Mouse (Mus musculus) MEL (cell line): ENCODE measurements around the gene Lefty1. TPM values are rescaled to one million over a fixed set of nuclear protein-coding genes. Genes with fewer than 3 reads are reported as not detected.

Experiments used
- DNase-seq: peaks from one replicate; pipeline ENCODE4 v3.0.0; 2011; ENCODE audit warnings: low read depth, low spot score
- H3K27ac ChIP-seq: 2 replicates; pipeline ENCODE4 v1.5.1; 2012; ENCODE audit warnings: low read depth, mild to moderate bottlenecking, control low read depth, low read length, moderate library complexity; ENCODE audit not compliant: control insufficient read depth
- H3K27me3 ChIP-seq, 2 experiments: fragments of 150-350 bp in 1 of 2; sonication (generic) in 1 of 2; 2 replicates each; pipeline ENCODE4 v1.6.1; 2012; ENCODE audit warnings: low read length in 2 of 2, mild to moderate bottlenecking in 2 of 2, improper control_type of control experiment in 1 of 2, moderate library complexity in 1 of 2; ENCODE audit not compliant: insufficient read depth in 2 of 2, control insufficient read depth in 1 of 2
- H3K36me3 ChIP-seq, 2 experiments: 2 replicates each; pipeline ENCODE4 v1.6.1; 2012 to 2014; ENCODE audit warnings: low read length in 2 of 2, improper control_type of control experiment in 1 of 2, inconsistent platforms in 1 of 2, mild to moderate bottlenecking in 1 of 2; ENCODE audit not compliant: insufficient read depth in 2 of 2, control insufficient read depth in 1 of 2
- H3K4me1 ChIP-seq, 2 experiments: fragments of 150-350 bp in 1 of 2; sonication (generic) in 1 of 2; 2 replicates each; pipeline ENCODE4 v1.6.1; 2012; ENCODE audit warnings: low read length in 2 of 2, improper control_type of control experiment in 1 of 2, mild to moderate bottlenecking in 1 of 2; ENCODE audit not compliant: insufficient read depth in 2 of 2, control insufficient read depth in 1 of 2
- H3K4me3 ChIP-seq, 2 experiments: fragments of 150-350 bp in 1 of 2; sonication (generic) in 1 of 2; 2 replicates each; pipeline ENCODE4 v1.5.1; 2012; ENCODE audit warnings: low read depth in 2 of 2, low read length in 2 of 2, mild to moderate bottlenecking in 2 of 2, moderate library complexity in 2 of 2, control low read depth in 1 of 2, improper control_type of control experiment in 1 of 2; ENCODE audit not compliant: control insufficient read depth in 1 of 2, insufficient read depth in 1 of 2
- H3K79me2 ChIP-seq: 2 replicates; pipeline ENCODE4 v1.6.1; 2012; ENCODE audit warnings: mild to moderate bottlenecking, low read length, moderate library complexity; ENCODE audit not compliant: control insufficient read depth, poor library complexity, insufficient read depth
- H3K9ac ChIP-seq: 2 replicates; pipeline ENCODE4 v1.6.1; 2012; ENCODE audit warnings: low read depth, mild to moderate bottlenecking, control low read depth, low read length, moderate library complexity; ENCODE audit not compliant: control insufficient read depth, poor library complexity, severe bottlenecking
- H3K9me3 ChIP-seq: fragments of 150-350 bp; sonication (generic); replicated peaks from 2 replicates; pipeline ENCODE4 v1.6.1; 2012; ENCODE audit warnings: mild to moderate bottlenecking, low read length, improper control_type of control experiment, moderate library complexity; ENCODE audit not compliant: insufficient read depth
- CHD2 ChIP-seq: IDR thresholded peaks from 2 replicates; pipeline ENCODE4 v1.6.1; 2011; ENCODE audit warnings: low read length, improper control_type of control experiment
- GABPA ChIP-seq: IDR thresholded peaks from 2 replicates; pipeline ENCODE4 v1.6.1; 2012; ENCODE audit warnings: low read depth, mild to moderate bottlenecking, inconsistent platforms, low read length, improper control_type of control experiment, moderate library complexity
- JUND ChIP-seq: IDR thresholded peaks from 2 replicates; pipeline ENCODE4 v1.6.1; 2011; ENCODE audit warnings: low read depth, mild to moderate bottlenecking, improper control_type of control experiment, low read length
- KAT2A ChIP-seq: conservative IDR thresholded peaks from 2 replicates; pipeline ENCODE4 v1.6.1; 2012; ENCODE audit warnings: low read depth, low read length, improper control_type of control experiment, inconsistent platforms
- MAX ChIP-seq: IDR thresholded peaks from 2 replicates; pipeline ENCODE4 v1.6.1; 2011; ENCODE audit warnings: low read length, improper control_type of control experiment
- MYB ChIP-seq: IDR thresholded peaks from 2 replicates; pipeline ENCODE4 v1.6.1; 2011; ENCODE audit warnings: mild to moderate bottlenecking, low read depth, low read length, improper control_type of control experiment
- NELFE ChIP-seq: IDR thresholded peaks from 2 replicates; pipeline ENCODE4 v1.6.1; 2011; ENCODE audit warnings: low read depth, low read length, improper control_type of control experiment
- NRF1 ChIP-seq: IDR thresholded peaks from 2 replicates; pipeline ENCODE4 v1.6.1; 2014; ENCODE audit warnings: low read depth, mild to moderate bottlenecking, inconsistent platforms, low read length, improper control_type of control experiment, moderate library complexity; ENCODE audit not compliant: poor library complexity, insufficient read depth, severe bottlenecking
- POLR2AphosphoS2 ChIP-seq: IDR thresholded peaks from 2 replicates; pipeline ENCODE4 v1.6.1; 2011; ENCODE audit warnings: low read length, improper control_type of control experiment
- POLR2AphosphoS5 ChIP-seq: IDR thresholded peaks from 2 replicates; pipeline ENCODE4 v1.6.1; 2012; ENCODE audit warnings: low read depth, borderline replicate concordance, mild to moderate bottlenecking, inconsistent platforms, low read length, moderate library complexity, mixed read lengths
- SMC3 ChIP-seq: IDR thresholded peaks from 2 replicates; pipeline ENCODE4 v1.6.1; 2011; ENCODE audit warnings: low read depth, low read length, improper control_type of control experiment
- ZKSCAN1 ChIP-seq: IDR thresholded peaks from 2 replicates; pipeline ENCODE4 v1.6.1; 2012; ENCODE audit warnings: low read depth, mild to moderate bottlenecking, inconsistent platforms, low read length, improper control_type of control experiment, moderate library complexity
- polyA plus RNA-seq, 2 experiments: library from polyadenylated mRNA; stranded (reverse) in 1 of 2; unstranded in 1 of 2; fragments of >175 nt in 1 of 2; fragments of >200 nt in 1 of 2; gene quantifications; 2 replicates each; pipeline versions ENCODE4 v1.2.1 to v1.2.4; 2012; ENCODE audit warnings: low replicate concordance in 2 of 2, low read depth in 1 of 2; ENCODE audit not compliant: insufficient read length in 2 of 2, insufficient read depth in 1 of 2, missing spikeins in 1 of 2
- total RNA-seq: library from RNA; depleted of rRNA; stranded (reverse); fragments of 300-350 nt; gene quantifications from 2 replicates; pipeline ENCODE4 v1.2.3, GENCODE M21; 2012

Lefty1 gene
- total and polyA plus RNA-seq, 3 experiments: 5.1 to 6.4 TPM; not detected in 1

- no peak for TF ChIP-seq GABPA
- TF ChIP-seq ZKSCAN1: no peak
- TF ChIP-seq KAT2A: no peak
Measured at GRCm38 (mm10) chr1:180922273-180923048, 12.4 kb upstream of the Lefty1 start (continued).

- Histone ChIP-seq H3K4me1 (peaks cover 4 to 7% of the 10 kb centered on the region in 2 experiments), H3K4me3 (no peak overlapping the region), H3K9ac (no peak overlapping the region), H3K36me3 (peaks cover 0 to 5% of the 10 kb centered on the region in 2 experiments; a peak in 2 of 4 replicates), H3K79me2 (no peaks in the 10 kb centered on the region), H3K27me3 (no peaks in the 10 kb centered on the region), H3K9me3 (no peaks in the 10 kb centered on the region), H3K27ac (no peak overlapping the region)
- no peak for TF ChIP-seq POLR2AphosphoS2
- TF ChIP-seq NRF1: no peak
- no peak for TF ChIP-seq MYB
- TF ChIP-seq MAX: no peak
- TF ChIP-seq SMC3: no peak
- TF ChIP-seq POLR2AphosphoS5: no peak
- no peak for TF ChIP-seq NELFE
- no peak for TF ChIP-seq CHD2
- no peak for TF ChIP-seq JUND
- no peak for DNase-seq
Measured at GRCm38 (mm10) chr1:180924737-180925136, 10.1 kb upstream of the Lefty1 start.

- Histone ChIP-seq H3K27me3 (no peaks in the 10 kb centered on the region), H3K79me2 (no peaks in the 10 kb centered on the region), H3K9ac (no peak overlapping the region), H3K4me3 (no peak overlapping the region), H3K27ac (no peak overlapping the region), H3K36me3 (peaks cover 0 to 5% of the 10 kb centered on the region in 2 experiments; a peak in 2 of 4 replicates)
- DNase-seq: no peak
- no peak for TF ChIP-seq POLR2AphosphoS2
- no peak for TF ChIP-seq GABPA
- no peak for TF ChIP-seq SMC3
- TF ChIP-seq, all 39 proteins: peak for 0
- H3K9me3 ChIP-seq: no peaks in the 10 kb centered on the region
- H3K4me1 ChIP-seq: peaks cover 4 to 7% of the 10 kb centered on the region in 2 experiments
Measured at GRCm38 (mm10) chr1:180926286-180926685, 8.5 kb upstream of the Lefty1 start.
